Mouse (Mus musculus) sigmoid colon, adult 10 weeks (tissue): ENCODE measurements around the gene Wdr25. TPM values are rescaled to one million over a fixed set of nuclear protein-coding genes. Genes with fewer than 3 reads are reported as not detected.

ENCODE experiments used
- polyA plus RNA-seq: library from polyadenylated mRNA; stranded (reverse); fragments of 350-450 nt; fragmentation: Illumina TruSeq; extraction: RNeasy Lipid Tissue Mini Kit (QIAGEN cat#74804); gene quantifications from one replicate; pipeline ENCODE4 v1.2.3, GENCODE M21; 2014; ENCODE audit warnings: low read depth, low replicate concordance

The Wdr25 gene
- polyA plus RNA-seq, result 0.50 TPM

GRCm38 (mm10) chr12:108892989-108893714, at the start of gene Wdr25:
Wdr25 (plus strand) TSS chr12:108893631.

GRCm38 (mm10) chr12:108893715-108894431, 442 bp downstream of the Wdr25 start, which contains the start of gene Wars:
Wars (minus strand) TSS chr12:108894174.

GRCm38 (mm10) chr12:109068167-109068653, 174.8 kb downstream of the Wdr25 start, which contains the start of gene Begain:
Begain (minus strand) TSS chr12:109068217.

Other genes with a start within 250 kb of the Wdr25 start
- gene Degs2, start 191.3 kb upstream of the Wdr25 start, polyA plus RNA-seq, result 16.7 TPM
- gene Yy1, start 100.7 kb upstream of the Wdr25 start, polyA plus RNA-seq, result 92.4 TPM
- not detected for gene Slc25a29, start 57.7 kb upstream of the Wdr25 start, polyA plus RNA-seq
- gene Slc25a47, start 57.6 kb upstream of the Wdr25 start, polyA plus RNA-seq, result 0.57 TPM
- 15.2 TPM for gene Wars, start 543 bp downstream of the Wdr25 start, polyA plus RNA-seq
- 0.28 TPM for gene Begain, start 174.6 kb downstream of the Wdr25 start, polyA plus RNA-seq